Mouse (Mus musculus): ENCODE measurements at regions not wholly inside any gene's neighbourhood (a gene's known extent, or its start where the extent isn't known, plus 50 kb on each side); places are given as distances from the start of the nearest gene placed in this dataset.

DNA sequence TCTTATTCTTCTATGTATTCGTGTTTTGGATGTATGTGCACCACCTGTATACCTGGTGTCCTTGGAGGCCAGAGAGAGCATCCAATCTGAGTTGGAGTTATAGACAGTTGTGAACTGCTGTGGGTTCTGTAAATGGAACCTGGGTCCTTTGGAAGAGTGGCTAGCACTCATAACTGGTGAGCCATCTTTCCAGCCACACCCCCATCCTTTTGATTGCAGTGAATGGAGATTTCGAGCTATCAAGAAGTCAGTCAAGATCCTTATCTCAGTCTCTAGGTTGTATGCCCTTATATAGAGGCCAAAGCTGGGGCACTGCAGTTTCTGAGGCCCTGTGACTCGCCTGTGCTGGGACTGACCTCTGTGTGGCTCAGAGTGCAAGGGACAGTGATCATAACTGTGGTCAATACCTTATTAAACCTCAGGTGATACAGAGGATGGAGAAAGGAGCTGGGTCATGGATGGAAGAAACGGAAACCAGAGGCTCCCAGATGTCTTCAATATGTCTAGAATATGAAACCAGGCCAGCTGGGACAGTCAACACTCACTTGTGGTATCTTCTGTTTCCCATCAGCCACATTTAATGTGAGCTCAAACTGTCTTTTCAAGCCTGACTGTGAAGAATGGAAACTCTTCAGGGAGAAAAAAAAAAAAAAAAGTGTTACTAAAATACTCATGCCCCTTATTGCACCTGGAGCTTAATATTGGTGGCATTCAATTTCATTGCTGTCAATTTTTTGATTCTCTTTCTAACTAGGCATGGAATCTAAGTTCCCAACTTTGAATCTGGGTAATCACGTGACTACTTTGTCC, 86.2 kb upstream of the Cpm start:
- no peak for TF ChIP-seq CTCF (IDR thresholded peaks at IDR 0.05; ENCODE audit: low read depth)
- TF ChIP-seq EP300 (IDR thresholded peaks at IDR 0.05; ENCODE audit: low read depth) = no peak
